Mouse (Mus musculus): ENCODE data around the gene Gm20422. TPM values are rescaled to one million over a fixed set of nuclear protein-coding genes. Genes with fewer than 3 reads are reported as not detected.

Gm20422 gene
- 0.32 TPM in 1 of 2 replicates, not detected in the other for polyA plus RNA-seq (2016; fragmentation: Nextera tagmentation; extraction: Ambion mirVana)

GRCm38 (mm10) chr8:69774503-69775148, at the start of gene Gm20422:
Gm20422 (minus strand) TSS chr8:69774886.
- peak; percentile 98 for ATAC-seq
- H3K36me3 ChIP-seq, result peaks cover 28% of the 10 kb centered on the region
- under 1% methylated on average over 41 of the region's 41 CpGs for WGBS (ENCODE audit: insufficient replicate concordance)
- H3K9ac ChIP-seq, result peak within 1 kb of the TSS; percentile 90
- peak within 1 kb of the TSS; percentile 98 for H3K27ac ChIP-seq
- H3K4me1 ChIP-seq, result peaks cover 50% of the 10 kb centered on the region
- H3K4me2 ChIP-seq, result peak within 1 kb of the TSS; percentile 77
- H3K4me3 ChIP-seq, result peak within 1 kb of the TSS; percentile 79
- H3K27me3 ChIP-seq (replicated peaks), result no peaks in the 10 kb centered on the region
- no peaks in the 10 kb centered on the region for H3K9me3 ChIP-seq (replicated peaks)

- Histone ChIP-seq H3K27ac (0 out of 2 replicates have a peak within 1 kb of the TSS, but pooled peaks have one; percentile 27), H3K27me3 (replicated peaks) (0 out of 2 replicates have a peak, but pooled peaks cover 4% of the 10 kb centered on the region), H3K4me2 (peak within 1 kb of the TSS; percentile 82), H3K9ac (peak within 1 kb of the TSS; percentile 55), H3K4me1 (peaks cover 25% of the 10 kb centered on the region), H3K36me3 (peaks cover 25% of the 10 kb centered on the region), H3K4me3 (peak within 1 kb of the TSS; percentile 58), H3K9me3 (replicated peaks) (no peaks in the 10 kb centered on the region)
- 5% methylated on average over 29 of the region's 35 CpGs for whole genome bisulfite sequencing (ENCODE audit: insufficient replicate concordance)
- peak; percentile 56 for ATAC-seq
Observed at GRCm38 (mm10) chr8:69822386-69823191, 47.9 kb upstream of the Gm20422 start, which contains the start of gene Lpar2. Lpar2 (plus strand) TSS chr8:69822429.

- Histone ChIP-seq H3K9me3 (replicated peaks) (no peaks in the 10 kb centered on the region), H3K36me3 (peaks cover 30% of the 10 kb centered on the region), H3K9ac (peak overlapping the region; percentile 55), H3K4me3 (peak overlapping the region; percentile 58), H3K27me3 (replicated peaks) (0 out of 2 replicates have a peak, but pooled peaks cover 4% of the 10 kb centered on the region), H3K4me2 (peak overlapping the region; percentile 82), H3K4me1 (peaks cover 25% of the 10 kb centered on the region), H3K27ac (no peak overlapping the region)
- peak; percentile 15; the same call in 1 of the 2 replicates for ATAC-seq
- WGBS (ENCODE audit: insufficient replicate concordance), result 0% methylated on average over 13 of the region's 22 CpGs
Observed at GRCm38 (mm10) chr8:69821971-69822385, 47.3 kb upstream of the Gm20422 start.

- no peak overlapping the region for H3K9ac ChIP-seq
- 0 out of 2 replicates have a peak, but pooled peaks cover 4% of the 10 kb centered on the region for H3K27me3 ChIP-seq (replicated peaks)
- H3K9me3 ChIP-seq (replicated peaks), result no peaks in the 10 kb centered on the region
- no peak overlapping the region for H3K27ac ChIP-seq
- peaks cover 25% of the 10 kb centered on the region for H3K4me1 ChIP-seq
- no peak for ATAC-seq
- WGBS (ENCODE audit: insufficient replicate concordance), result 73% methylated on average over 9 of the region's 9 CpGs
- no peak overlapping the region for H3K4me2 ChIP-seq
- peaks cover 35% of the 10 kb centered on the region for H3K36me3 ChIP-seq
- H3K4me3 ChIP-seq, result no peak overlapping the region
Observed at GRCm38 (mm10) chr8:69820466-69820865, 45.8 kb upstream of the Gm20422 start.

GRCm38 (mm10) chr8:69815396-69815795, 40.7 kb upstream of the Gm20422 start:
- H3K4me1 ChIP-seq, result no peaks in the 10 kb centered on the region
- H3K4me2 ChIP-seq, result no peak overlapping the region
- 82% methylated on average over 4 of the region's 4 CpGs for WGBS (ENCODE audit: insufficient replicate concordance)
- no peak overlapping the region for H3K9ac ChIP-seq
- H3K36me3 ChIP-seq, result peaks cover 67% of the 10 kb centered on the region
- ATAC-seq, result no peak
- no peak overlapping the region for H3K27ac ChIP-seq
- no peak overlapping the region for H3K4me3 ChIP-seq
- H3K9me3 ChIP-seq (replicated peaks), result no peaks in the 10 kb centered on the region
- H3K27me3 ChIP-seq (replicated peaks), result 0 out of 2 replicates have a peak, but pooled peaks cover 2% of the 10 kb centered on the region

- peaks cover 72% of the 10 kb centered on the region for H3K36me3 ChIP-seq
- no peak overlapping the region for H3K27ac ChIP-seq
- H3K9ac ChIP-seq, result no peak overlapping the region
- H3K27me3 ChIP-seq (replicated peaks), result no peaks in the 10 kb centered on the region
- H3K4me2 ChIP-seq, result no peak overlapping the region
- no peak for ATAC-seq
- no peak overlapping the region for H3K4me3 ChIP-seq
- 72% methylated on average over 2 of the region's 2 CpGs for WGBS (ENCODE audit: insufficient replicate concordance)
- H3K9me3 ChIP-seq (replicated peaks), result no peaks in the 10 kb centered on the region
- H3K4me1 ChIP-seq, result peaks cover under 1% of the 10 kb centered on the region; the same call in 1 of the 2 replicates
Observed at GRCm38 (mm10) chr8:69814881-69815280, 40.2 kb upstream of the Gm20422 start.

GRCm38 (mm10) chr8:69809820-69810219, 35.1 kb upstream of the Gm20422 start:
- Histone ChIP-seq H3K9ac (no peak overlapping the region), H3K9me3 (replicated peaks) (no peaks in the 10 kb centered on the region), H3K4me2 (peak overlapping the region; percentile 98), H3K27me3 (replicated peaks) (no peaks in the 10 kb centered on the region), H3K4me1 (peaks cover 23% of the 10 kb centered on the region), H3K4me3 (no peak overlapping the region), H3K27ac (no peak overlapping the region), H3K36me3 (peaks cover 70% of the 10 kb centered on the region)
- ATAC-seq, result no peak
- 40% methylated on average over 3 of the region's 3 CpGs for WGBS (ENCODE audit: insufficient replicate concordance)

GRCm38 (mm10) chr8:69808864-69809403, 34.2 kb upstream of the Gm20422 start:
- Histone ChIP-seq H3K9me3 (replicated peaks) (no peaks in the 10 kb centered on the region), H3K4me1 (peaks cover 23% of the 10 kb centered on the region), H3K27me3 (replicated peaks) (no peaks in the 10 kb centered on the region), H3K4me3 (peak overlapping the region; percentile 65), H3K4me2 (peak overlapping the region; percentile 98), H3K9ac (peak overlapping the region; percentile 72), H3K36me3 (peaks cover 68% of the 10 kb centered on the region), H3K27ac (peak overlapping the region; percentile 17; the same call in 1 of the 2 replicates)
- peak; percentile 46 for ATAC-seq
- WGBS (ENCODE audit: insufficient replicate concordance), result under 1% methylated on average over 23 of the region's 23 CpGs

GRCm38 (mm10) chr8:69808094-69808863, 33.6 kb upstream of the Gm20422 start, which contains the start of gene Gmip:
Gmip (plus strand) TSS chr8:69808679.
- peak within 1 kb of the TSS; percentile 65 for H3K4me3 ChIP-seq
- no peaks in the 10 kb centered on the region for H3K27me3 ChIP-seq (replicated peaks)
- peaks cover 68% of the 10 kb centered on the region for H3K36me3 ChIP-seq
- H3K4me1 ChIP-seq, result peaks cover 23% of the 10 kb centered on the region
- no peaks in the 10 kb centered on the region for H3K9me3 ChIP-seq (replicated peaks)
- H3K4me2 ChIP-seq, result peak within 1 kb of the TSS; percentile 98
- peak within 1 kb of the TSS; percentile 72 for H3K9ac ChIP-seq
- ATAC-seq, result peak; percentile 73
- H3K27ac ChIP-seq, result peak within 1 kb of the TSS; percentile 17; the same call in 1 of the 2 replicates
- WGBS (ENCODE audit: insufficient replicate concordance), result 4% methylated on average over 28 of the region's 28 CpGs

- WGBS (ENCODE audit: insufficient replicate concordance), result 86% methylated on average over 5 of the region's 5 CpGs
- H3K4me1 ChIP-seq, result peaks cover 23% of the 10 kb centered on the region
- H3K27ac ChIP-seq, result 0 out of 2 replicates have a peak overlapping the region, but pooled peaks have one; percentile 1
- H3K4me3 ChIP-seq, result no peak overlapping the region
- H3K9me3 ChIP-seq (replicated peaks), result no peaks in the 10 kb centered on the region
- H3K9ac ChIP-seq, result no peak overlapping the region
- ATAC-seq, result no peak
- no peaks in the 10 kb centered on the region for H3K27me3 ChIP-seq (replicated peaks)
- no peak overlapping the region for H3K4me2 ChIP-seq
- H3K36me3 ChIP-seq, result peaks cover 79% of the 10 kb centered on the region
Observed at GRCm38 (mm10) chr8:69807236-69807635, 32.5 kb upstream of the Gm20422 start.

GRCm38 (mm10) chr8:69805491-69805890, 30.8 kb upstream of the Gm20422 start:
- H3K27ac ChIP-seq, result no peak overlapping the region
- H3K9ac ChIP-seq, result no peak overlapping the region
- H3K4me3 ChIP-seq, result no peak overlapping the region
- peaks cover 83% of the 10 kb centered on the region for H3K36me3 ChIP-seq
- no peaks in the 10 kb centered on the region for H3K27me3 ChIP-seq (replicated peaks)
- no peaks in the 10 kb centered on the region for H3K9me3 ChIP-seq (replicated peaks)
- WGBS (ENCODE audit: insufficient replicate concordance), result 90% methylated on average over 9 of the region's 9 CpGs
- peaks cover 23% of the 10 kb centered on the region for H3K4me1 ChIP-seq
- no peak overlapping the region for H3K4me2 ChIP-seq
- ATAC-seq, result no peak

Data from liver, embryonic 12.5 days (tissue).